ENCODE assay signal across 8 mouse cellular contexts in genomic region chr2:28401647-28402046, GRCm38 (mm10). TPM values are rescaled to one million over a fixed set of nuclear protein-coding genes. Genes with fewer than 3 reads are reported as not detected.
DNase-seq lines count a peak whose midpoint lies in the region; ATAC-seq and TF ChIP-seq lines count a peak whose summit lies in the region.

No protein-coding gene starts in this region.

- WGBS in intestine, embryonic 15.5 days = 23% methylated on average over 11 of the region's 11 CpGs
- 14% methylated on average over 11 of the region's 11 CpGs for WGBS in intestine, postnatal 0 days
- 2% methylated on average over 11 of the region's 11 CpGs for WGBS in kidney, embryonic 15.5 days

- H3K36me3 ChIP-seq in intestine, embryonic 15.5 days = no peaks in the 10 kb centered on the region
- no peaks in the 10 kb centered on the region for H3K36me3 ChIP-seq in intestine, postnatal 0 days (ENCODE audit: control insufficient read depth, insufficient read depth)
- no peaks in the 10 kb centered on the region for H3K36me3 ChIP-seq in kidney, embryonic 15.5 days
- no peaks in the 10 kb centered on the region for H3K36me3 ChIP-seq in megakaryocyte, embryonic 14.5 days (replicated peaks; ENCODE audit: low read length)

- no peak overlapping the region for H3K27ac ChIP-seq in intestine, embryonic 15.5 days
- H3K27ac ChIP-seq in intestine, postnatal 0 days (ENCODE audit: low read depth, low read length) = no peak overlapping the region
- peak overlapping the region; percentile 27; the same call in 1 of the 2 replicates for H3K27ac ChIP-seq in kidney, embryonic 15.5 days

- no peak overlapping the region for H3K9ac ChIP-seq in intestine, embryonic 15.5 days
- no peak overlapping the region for H3K9ac ChIP-seq in intestine, postnatal 0 days (ENCODE audit: low read depth, low read length)
- H3K9ac ChIP-seq in kidney, embryonic 15.5 days = no peak overlapping the region

- no peaks in the 10 kb centered on the region for H3K27me3 ChIP-seq in intestine, embryonic 15.5 days (replicated peaks)
- no peaks in the 10 kb centered on the region for H3K27me3 ChIP-seq in intestine, postnatal 0 days (replicated peaks; ENCODE audit: control insufficient read depth, insufficient read depth, low read length)
- peaks cover 8% of the 10 kb centered on the region; the same call in 1 of the 2 replicates for H3K27me3 ChIP-seq in kidney, embryonic 15.5 days
- peaks cover 50% of the 10 kb centered on the region for H3K27me3 ChIP-seq in megakaryocyte, embryonic 14.5 days (replicated peaks)

- no peak overlapping the region for H3K4me3 ChIP-seq in intestine, embryonic 15.5 days (replicated peaks)
- H3K4me3 ChIP-seq in intestine, postnatal 0 days (ENCODE audit: low read depth, low read length) = no peak overlapping the region
- H3K4me3 ChIP-seq in kidney, embryonic 15.5 days (replicated peaks) = no peak overlapping the region
- H3K4me3 ChIP-seq in megakaryocyte, embryonic 14.5 days (replicated peaks) = peak overlapping the region; percentile 25

- H3K4me2 ChIP-seq in intestine, embryonic 15.5 days (replicated peaks) = no peak overlapping the region
- H3K4me2 ChIP-seq in intestine, postnatal 0 days (replicated peaks; ENCODE audit: low read depth) = no peak overlapping the region
- H3K4me2 ChIP-seq in kidney, embryonic 15.5 days = 0 out of 2 replicates have a peak overlapping the region, but pooled peaks have one; percentile 12

- no peaks in the 10 kb centered on the region for H3K9me3 ChIP-seq in intestine, embryonic 15.5 days
- no peaks in the 10 kb centered on the region for H3K9me3 ChIP-seq in intestine, postnatal 0 days (ENCODE audit: control insufficient read depth)
- no peaks in the 10 kb centered on the region for H3K9me3 ChIP-seq in kidney, embryonic 15.5 days (replicated peaks)
- 0 out of 2 replicates have a peak, but pooled peaks cover 3% of the 10 kb centered on the region for H3K9me3 ChIP-seq in megakaryocyte, embryonic 14.5 days

- peak; percentile 55 for ATAC-seq in intestine, embryonic 15.5 days
- ATAC-seq in intestine, postnatal 0 days = no peak
- peak; percentile 79 for ATAC-seq in common myeloid progenitor, adult 5-6 weeks (replicated peaks; ENCODE audit: low read depth, poor library complexity, severe bottlenecking)
- peak; percentile 70 for ATAC-seq in kidney, embryonic 15.5 days (replicated peaks; ENCODE audit: low FRiP score)

- H3K4me1 ChIP-seq in intestine, embryonic 15.5 days (replicated peaks) = no peaks in the 10 kb centered on the region
- H3K4me1 ChIP-seq in intestine, postnatal 0 days (replicated peaks; ENCODE audit: control insufficient read depth, insufficient read depth, low read length) = no peaks in the 10 kb centered on the region
- H3K4me1 ChIP-seq in kidney, embryonic 15.5 days = peaks cover 15% of the 10 kb centered on the region
- peaks cover 6% of the 10 kb centered on the region; the same call in 1 of the 2 replicates for H3K4me1 ChIP-seq in megakaryocyte, embryonic 14.5 days

- no peak for DNase-seq in urinary bladder, postnatal 10 days (ENCODE audit: low spot score)
- no peak for DNase-seq in layer of hippocampus, adult 9-10 months (ENCODE audit: low spot score)
- no peak for DNase-seq in testis, postnatal 10 days (ENCODE audit: low spot score)

- no peak for TF ChIP-seq CTCF in intestine, postnatal 0 days (IDR thresholded peaks at IDR 0.05; ENCODE audit: low read depth)

RNA-seq across cellular contexts. Expression of gene Ppp1r26, which starts 45.0 kb away (rescaled TPM):
- polyA plus RNA-seq in intestine, embryonic 15.5 days (2015; fragmentation: Nextera tagmentation; extraction: Ambion mirVana) = 2.7 and 2.8 TPM in 2 replicates
- polyA plus RNA-seq in intestine, postnatal 0 days (2015; fragmentation: Nextera tagmentation; extraction: Ambion mirVana) = 0.61 and 0.73 TPM in 2 replicates
- total RNA-seq in common myeloid progenitor, adult 5-6 weeks (2017) = 3.4 and 5.0 TPM in 2 replicates
- polyA plus RNA-seq in kidney, embryonic 15.5 days (2015; fragmentation: Nextera tagmentation; extraction: Ambion mirVana) = 5.4 and 6.0 TPM in 2 replicates
- not detected in 2 replicates for polyA plus RNA-seq in megakaryocyte, embryonic 14.5 days (2012; ENCODE audit: insufficient read depth, low replicate concordance)
